Mouse (Mus musculus) lung, embryonic 14.5 days (tissue): ENCODE measurements around the gene Plxna4. TPM values are rescaled to one million over a fixed set of nuclear protein-coding genes. Genes with fewer than 3 reads are reported as not detected.

ENCODE experiments used
- ATAC-seq: fragments of 200-750 bp; cut with Nextera tagmentation; 2 replicates; pipeline ENCODE4 v1.8.0; 2017; ENCODE audit warnings: mild to moderate bottlenecking, moderate TSS enrichment, moderate library complexity; ENCODE audit not compliant: insufficient read depth
- DNase-seq: peaks from one replicate; pipeline ENCODE4 v3.0.0-alpha.2; 2015
- H3K27ac ChIP-seq: fragments of 300-500 bp; sonication (generic); 2 replicates; pipeline ENCODE4 v1.5.1; 2014; ENCODE audit warnings: low read depth, mild to moderate bottlenecking, moderate library complexity
- H3K27me3 ChIP-seq: fragments of 300-500 bp; sonication (generic); 2 replicates; pipeline ENCODE4 v1.6.1; 2014; ENCODE audit warnings: low read length, control low read depth; ENCODE audit not compliant: insufficient read depth
- H3K36me3 ChIP-seq: fragments of 300-500 bp; sonication (generic); 2 replicates; pipeline ENCODE4 v1.6.1; 2014; ENCODE audit warnings: control low read depth; ENCODE audit not compliant: insufficient read depth
- H3K4me1 ChIP-seq: fragments of 300-500 bp; sonication (generic); 2 replicates; pipeline ENCODE4 v1.6.1; 2014; ENCODE audit warnings: antibody characterized with exemption, control low read depth; ENCODE audit not compliant: insufficient read depth
- H3K4me2 ChIP-seq: fragments of 300-500 bp; sonication (generic); 2 replicates; pipeline ENCODE4 v1.6.1; 2014; ENCODE audit warnings: mild to moderate bottlenecking
- H3K4me3 ChIP-seq: fragments of 300-500 bp; sonication (generic); 2 replicates; pipeline ENCODE4 v1.5.1; 2014; ENCODE audit warnings: low read depth, low read length
- H3K9ac ChIP-seq: fragments of 300-500 bp; sonication (generic); 2 replicates; pipeline ENCODE4 v1.6.1; 2014
- H3K9me3 ChIP-seq: fragments of 300-500 bp; sonication (generic); 2 replicates; pipeline ENCODE4 v1.6.1; 2016; ENCODE audit warnings: low read depth, low read length, control low read depth
- CTCF ChIP-seq: IDR thresholded peaks from 2 replicates; pipeline ENCODE4 v1.5.1; 2016; ENCODE audit warnings: antibody characterized with exemption, low read depth
- WGBS: fragments of 180-500 bp; shearing (Covaris S2); extraction: QIAGEN DNeasy Blood & Tissue Kit; methylation state at CpG from one replicate; pipeline ENCODE4 v1.1.7; 2014; 5-methylcytosine and 5-hydroxymethylcytosine counted together
- polyA plus RNA-seq: library from polyadenylated mRNA; unstranded; fragments of >200 nt; fragmentation: Nextera tagmentation; extraction: Ambion mirVana; gene quantifications from 2 replicates; pipeline ENCODE4 v1.2.1, GENCODE M21; 2014

The Plxna4 gene
- polyA plus RNA-seq, 1 experiment from 2014 or later: 2.4 TPM

GRCm38 (mm10) chr6:32330034-32330795 is 257.8 kb downstream of the Plxna4 start:
- no peak for ATAC-seq

GRCm38 (mm10) chr6:32328028-32328427 is 260.0 kb downstream of the Plxna4 start:
- ATAC-seq: peak; percentile 70

More at GRCm38 (mm10) chr6:32330034-32330795, 257.8 kb downstream of the Plxna4 start:
- Histone ChIP-seq H3K27ac (no peak overlapping the region), H3K27me3 (no peaks in the 10 kb centered on the region), H3K9ac (no peak overlapping the region), H3K36me3 (no peaks in the 10 kb centered on the region), H3K4me1 (no peaks in the 10 kb centered on the region), H3K4me2 (no peak overlapping the region), H3K9me3 (no peaks in the 10 kb centered on the region), H3K4me3 (no peak overlapping the region)
- TF ChIP-seq CTCF: no peak
- no peak for DNase-seq
- 60% methylated on average over 9 of the region's 9 CpGs for WGBS

GRCm38 (mm10) chr6:32327173-32327572 is 260.8 kb downstream of the Plxna4 start:
- Histone ChIP-seq H3K4me1 (no peaks in the 10 kb centered on the region), H3K27me3 (no peaks in the 10 kb centered on the region), H3K9ac (no peak overlapping the region), H3K36me3 (no peaks in the 10 kb centered on the region), H3K4me3 (no peak overlapping the region), H3K4me2 (no peak overlapping the region), H3K27ac (no peak overlapping the region), H3K9me3 (no peaks in the 10 kb centered on the region)
- peak; percentile 17 for DNase-seq
- no peak for TF ChIP-seq CTCF
- 22% methylated on average over 5 of the region's 5 CpGs for WGBS
- no peak for ATAC-seq

More at GRCm38 (mm10) chr6:32328028-32328427, 260.0 kb downstream of the Plxna4 start:
- Histone ChIP-seq H3K27ac (no peak overlapping the region), H3K4me1 (no peaks in the 10 kb centered on the region), H3K4me3 (no peak overlapping the region), H3K9ac (no peak overlapping the region), H3K36me3 (no peaks in the 10 kb centered on the region), H3K4me2 (no peak overlapping the region), H3K27me3 (no peaks in the 10 kb centered on the region), H3K9me3 (no peaks in the 10 kb centered on the region)
- TF ChIP-seq CTCF: peak; percentile 97
- 4% methylated on average over 8 of the region's 8 CpGs for WGBS
- DNase-seq: peak; percentile 85

- no peak overlapping the region for H3K9ac ChIP-seq
- DNase-seq: no peak
- H3K9me3 ChIP-seq: no peaks in the 10 kb centered on the region
- H3K4me3 ChIP-seq: no peak overlapping the region
- no peak for TF ChIP-seq CTCF
- H3K27ac ChIP-seq: no peak overlapping the region
- no peaks in the 10 kb centered on the region for H3K4me1 ChIP-seq
- WGBS: 81% methylated on average over 5 of the region's 5 CpGs
- no peak overlapping the region for H3K4me2 ChIP-seq
- no peak for ATAC-seq
- H3K27me3 ChIP-seq: no peaks in the 10 kb centered on the region
- H3K36me3 ChIP-seq: no peaks in the 10 kb centered on the region
These were observed 261.6 kb downstream of the Plxna4 start for GRCm38 (mm10) chr6:32326406-32326805.

GRCm38 (mm10) chr6:32325851-32326250 is 262.1 kb downstream of the Plxna4 start:
- H3K9ac ChIP-seq: no peak overlapping the region
- H3K4me2 ChIP-seq: no peak overlapping the region
- no peaks in the 10 kb centered on the region for H3K9me3 ChIP-seq
- H3K27ac ChIP-seq: no peak overlapping the region
- no peaks in the 10 kb centered on the region for H3K36me3 ChIP-seq
- no peak for ATAC-seq
- TF ChIP-seq CTCF: no peak
- H3K4me3 ChIP-seq: no peak overlapping the region
- DNase-seq: no peak
- WGBS: 68% methylated on average over 7 of the region's 7 CpGs
- H3K27me3 ChIP-seq: no peaks in the 10 kb centered on the region
- no peaks in the 10 kb centered on the region for H3K4me1 ChIP-seq

GRCm38 (mm10) chr6:32321187-32321586 is 266.8 kb downstream of the Plxna4 start:
- WGBS: 57% methylated on average over 3 of the region's 3 CpGs
- no peak overlapping the region for H3K9ac ChIP-seq
- H3K4me2 ChIP-seq: no peak overlapping the region
- H3K36me3 ChIP-seq: no peaks in the 10 kb centered on the region
- H3K27me3 ChIP-seq: no peaks in the 10 kb centered on the region
- ATAC-seq (no peak), DNase-seq (no peak)
- TF ChIP-seq CTCF: no peak
- no peak overlapping the region for H3K27ac ChIP-seq
- no peaks in the 10 kb centered on the region for H3K4me1 ChIP-seq
- no peaks in the 10 kb centered on the region for H3K9me3 ChIP-seq
- H3K4me3 ChIP-seq: no peak overlapping the region

- Histone ChIP-seq H3K9me3 (no peaks in the 10 kb centered on the region), H3K36me3 (no peaks in the 10 kb centered on the region), H3K27me3 (no peaks in the 10 kb centered on the region), H3K9ac (no peak overlapping the region), H3K4me2 (no peak overlapping the region), H3K4me3 (no peak overlapping the region), H3K27ac (no peak overlapping the region), H3K4me1 (no peaks in the 10 kb centered on the region)
- ATAC-seq: no peak
- TF ChIP-seq CTCF: peak; percentile 55
- 24% methylated on average over 3 of the region's 3 CpGs for WGBS
- DNase-seq: peak; percentile 43
These were observed 267.7 kb downstream of the Plxna4 start for GRCm38 (mm10) chr6:32320254-32320653.
